Mouse (Mus musculus) thymus, postnatal 0 days (tissue): ENCODE measurements around the gene Acbd7. TPM values are rescaled to one million over a fixed set of nuclear protein-coding genes. Genes with fewer than 3 reads are reported as not detected.

Experiments
- DNase-seq: peaks from one replicate; pipeline ENCODE4 v3.0.0-alpha.2; 2015; ENCODE audit warnings: low spot score
- polyA plus RNA-seq: library from polyadenylated mRNA; unstranded; fragments of >200 nt; fragmentation: Nextera tagmentation; extraction: Ambion mirVana; gene quantifications from 2 replicates; pipeline ENCODE4 v1.2.1, GENCODE M21; 2015

Gene Acbd7
- 1.5 and 2.6 TPM in 2 replicates for polyA plus RNA-seq

- peak; percentile 75 for DNase-seq
Observed at GRCm38 (mm10) chr2:3335611-3336301, at the start of gene Acbd7. Acbd7 (plus strand) TSS chr2:3336168.

GRCm38 (mm10) chr2:3286243-3286642, 49.7 kb upstream of the Acbd7 start:
- DNase-seq = no peak

GRCm38 (mm10) chr2:3289581-3289980, 46.4 kb upstream of the Acbd7 start:
- DNase-seq = no peak

GRCm38 (mm10) chr2:3292170-3292569, 43.8 kb upstream of the Acbd7 start:
- DNase-seq = no peak

- DNase-seq = no peak
Observed at GRCm38 (mm10) chr2:3295826-3296225, 40.1 kb upstream of the Acbd7 start.

- no peak for DNase-seq
Observed at GRCm38 (mm10) chr2:3305426-3306025, 30.4 kb upstream of the Acbd7 start.

- no peak for DNase-seq
Observed at GRCm38 (mm10) chr2:3323132-3323531, 12.8 kb upstream of the Acbd7 start.

GRCm38 (mm10) chr2:3324381-3325130, 11.4 kb upstream of the Acbd7 start:
- no peak for DNase-seq

- no peak for DNase-seq
Observed at GRCm38 (mm10) chr2:3326547-3326946, 9.4 kb upstream of the Acbd7 start.

- DNase-seq = no peak
Observed at GRCm38 (mm10) chr2:3327351-3327750, 8.6 kb upstream of the Acbd7 start.

GRCm38 (mm10) chr2:3331071-3331703, 4.8 kb upstream of the Acbd7 start:
- no peak for DNase-seq

GRCm38 (mm10) chr2:3332056-3332455, 3.9 kb upstream of the Acbd7 start:
- no peak for DNase-seq

GRCm38 (mm10) chr2:3332484-3333242, 3.3 kb upstream of the Acbd7 start, which contains the start of gene Rpp38:
Rpp38 (minus strand) TSS chr2:3332643.
- peak; percentile 99 for DNase-seq

- no peak for DNase-seq
Observed at GRCm38 (mm10) chr2:3333761-3334160, 2.2 kb upstream of the Acbd7 start.

- no peak for DNase-seq
Observed at GRCm38 (mm10) chr2:3348422-3348821, 12.5 kb downstream of the Acbd7 start.

- DNase-seq = peak; percentile 35
Observed at GRCm38 (mm10) chr2:3348919-3349318, 13.0 kb downstream of the Acbd7 start.

- DNase-seq = no peak
Observed at GRCm38 (mm10) chr2:3353160-3353559, 17.2 kb downstream of the Acbd7 start.

GRCm38 (mm10) chr2:3355793-3356192, 19.8 kb downstream of the Acbd7 start:
- DNase-seq = no peak

- DNase-seq = no peak
Observed at GRCm38 (mm10) chr2:3356311-3356710, 20.3 kb downstream of the Acbd7 start.

GRCm38 (mm10) chr2:3357887-3358286, 21.9 kb downstream of the Acbd7 start:
- no peak for DNase-seq

- no peak for DNase-seq
Observed at GRCm38 (mm10) chr2:3361067-3361466, 25.1 kb downstream of the Acbd7 start.
